Mouse (Mus musculus) neural tube, embryonic 10.5 days (tissue): Measurements from ENCODE around the gene Olfr64.
A peak's percentile ranks its signal among the peaks of the same experiment; 100 is the strongest.

Source experiments
- DNase-seq: peaks from one replicate; pipeline ENCODE4 v3.0.0-alpha.2; 2017; ENCODE audit warnings: low spot score; ENCODE audit errors: extremely low spot score

Olfr64 gene

GRCm38 (mm10) chr7:103894385-103894784 is at the start of gene Olfr64:
TSS of gene Olfr64 (minus strand) at chr7:103894485.
- no peak for DNase-seq

- DNase-seq: peak; percentile 60
Measured at GRCm38 (mm10) chr7:103942730-103943129, 48.4 kb upstream of the Olfr64 start.

GRCm38 (mm10) chr7:103934264-103934663 is 40.0 kb upstream of the Olfr64 start, which contains the start of gene Olfr632:
TSS of gene Olfr632 (plus strand) at chr7:103934347.
- DNase-seq: no peak

- no peak for DNase-seq
Measured at GRCm38 (mm10) chr7:103928525-103928924, 34.2 kb upstream of the Olfr64 start, which contains the start of gene Olfr631. TSS of gene Olfr631 (plus strand) at chr7:103928825.

- no peak for DNase-seq
Measured at GRCm38 (mm10) chr7:103915338-103915737, 21.1 kb upstream of the Olfr64 start.

- no peak for DNase-seq
Measured at GRCm38 (mm10) chr7:103912969-103913511, 18.8 kb upstream of the Olfr64 start.

DNA sequence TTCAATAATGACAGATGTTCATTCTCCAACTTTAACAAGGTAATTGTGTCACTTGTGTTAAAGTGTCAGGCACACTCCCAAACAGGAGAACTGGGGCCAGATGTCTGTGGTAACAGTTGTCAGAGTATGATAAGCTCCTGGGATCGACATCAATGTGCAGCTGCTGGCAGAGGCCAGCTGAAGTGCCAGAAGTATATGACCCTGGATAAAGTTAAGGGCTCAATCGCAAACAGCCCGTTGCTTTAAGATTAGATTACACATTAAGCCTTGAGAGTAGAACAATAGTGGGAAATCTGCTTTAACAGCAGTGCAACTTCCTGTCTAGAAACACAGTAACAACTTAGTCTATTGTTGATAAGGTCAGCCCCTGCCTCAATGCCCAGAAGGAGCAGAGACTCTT is 15.8 kb upstream of the Olfr64 start:
- peak; percentile 13 for DNase-seq

DNA sequence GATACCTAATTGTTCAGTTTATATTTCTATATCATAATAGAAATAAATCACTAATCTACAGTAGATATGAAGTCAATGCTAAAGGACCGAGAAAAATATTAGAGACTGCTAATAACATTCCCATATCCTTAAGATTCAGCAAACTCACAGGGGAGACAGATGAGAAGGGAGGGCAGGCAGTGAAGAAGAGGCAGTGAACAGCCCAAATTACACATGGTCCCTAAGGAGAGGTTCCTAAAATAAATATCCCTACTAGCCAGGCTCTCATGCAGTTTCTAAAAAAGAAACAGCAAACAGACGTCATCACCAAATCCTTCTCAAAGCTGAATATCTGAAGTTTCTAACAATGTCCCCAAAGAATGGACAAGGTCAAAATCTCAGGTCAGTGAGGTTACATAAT is 8.9 kb upstream of the Olfr64 start, which contains the start of gene Olfr65:
Gene Olfr65, plus strand, starts transcription at position 301 of the 400 bp plus-strand sequence.
- DNase-seq: no peak

DNA sequence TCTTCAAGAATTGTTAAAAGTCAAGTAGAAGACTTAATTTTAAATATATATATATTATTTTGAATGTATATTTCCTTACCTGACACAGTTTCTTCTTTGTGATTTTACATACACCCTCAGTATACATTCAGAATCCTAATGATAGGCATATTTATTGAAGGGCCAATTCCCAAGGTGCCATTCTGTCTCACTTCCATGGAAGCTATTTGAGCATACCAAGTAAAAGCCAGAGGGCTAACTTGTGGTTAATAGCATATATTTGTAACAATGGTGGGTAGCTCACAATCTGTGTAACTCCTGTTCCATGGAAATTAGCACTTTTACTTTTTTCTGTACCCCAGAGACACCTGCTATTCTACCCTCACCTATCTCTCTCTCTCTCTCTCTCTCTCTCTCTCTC is 8.1 kb downstream of the Olfr64 start, which contains the start of gene Olfr66:
Gene Olfr66, minus strand, starts transcription at position 101 of the 400 bp plus-strand sequence.
- no peak for DNase-seq

GRCm38 (mm10) chr7:103877093-103877492 is 17.2 kb downstream of the Olfr64 start:
- DNase-seq: no peak

DNA sequence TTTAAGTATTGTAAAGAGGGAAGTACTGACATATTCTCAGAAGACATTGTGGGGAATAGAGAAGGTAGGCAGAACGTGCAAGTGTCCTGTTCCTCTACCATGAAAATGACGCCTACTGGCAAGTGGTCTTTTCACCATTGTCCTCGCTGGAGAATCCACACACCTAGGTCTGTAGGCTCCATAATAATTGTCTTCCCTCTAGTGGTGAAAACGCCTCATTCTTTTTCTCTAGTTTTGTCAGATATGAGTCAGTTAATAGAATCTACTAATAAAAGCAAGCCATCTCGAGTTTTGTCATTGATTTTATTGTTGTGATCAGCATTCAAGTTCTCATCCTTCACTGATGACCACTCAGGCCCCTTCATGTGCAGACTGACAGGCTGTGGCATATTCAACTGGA is 19.8 kb downstream of the Olfr64 start:
- no peak for DNase-seq

GRCm38 (mm10) chr7:103873064-103873463 is 21.2 kb downstream of the Olfr64 start:
- no peak for DNase-seq

- DNase-seq: no peak
Measured at GRCm38 (mm10) chr7:103870667-103871066, 23.6 kb downstream of the Olfr64 start.

- DNase-seq: no peak
Measured at GRCm38 (mm10) chr7:103865716-103866115, 28.6 kb downstream of the Olfr64 start.

DNA sequence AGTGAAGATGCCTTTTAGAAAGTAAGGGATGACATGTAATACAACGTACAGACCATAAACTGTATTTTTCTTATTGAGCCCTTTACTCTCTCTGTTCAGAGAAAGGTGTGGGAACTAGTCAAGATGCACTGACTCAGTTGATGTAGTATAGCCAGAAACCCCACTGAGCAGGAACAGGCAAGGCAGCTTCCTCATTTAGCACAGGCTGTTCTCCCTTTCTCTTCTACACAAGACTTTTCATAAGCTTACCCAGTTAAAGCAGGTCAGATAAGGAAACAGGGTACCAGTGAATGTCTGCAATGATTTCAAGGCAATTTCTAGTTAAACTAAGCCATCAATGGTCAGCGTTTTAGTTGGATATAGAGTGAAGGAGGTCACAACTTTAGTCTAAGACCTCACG is 32.8 kb downstream of the Olfr64 start:
- no peak for DNase-seq

DNA sequence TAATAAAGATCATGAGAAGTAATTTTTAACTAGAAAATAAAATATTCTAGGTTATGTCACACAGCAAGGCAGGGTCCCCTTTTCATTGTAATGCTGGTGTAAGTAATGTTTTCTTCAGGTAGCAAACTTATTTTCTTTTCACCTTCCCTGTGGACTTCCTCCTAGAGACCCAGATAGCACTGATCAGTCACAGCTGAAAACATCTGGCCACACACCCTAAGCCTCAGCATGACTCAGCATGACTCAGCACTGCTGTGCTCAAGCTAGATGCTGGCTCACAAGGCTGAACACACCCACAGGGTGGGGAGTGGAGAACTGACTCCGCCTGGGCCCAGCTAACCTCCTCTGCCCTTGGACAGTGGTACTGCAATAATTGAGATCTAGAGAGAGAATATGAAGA is 33.4 kb downstream of the Olfr64 start:
- no peak for DNase-seq

DNA sequence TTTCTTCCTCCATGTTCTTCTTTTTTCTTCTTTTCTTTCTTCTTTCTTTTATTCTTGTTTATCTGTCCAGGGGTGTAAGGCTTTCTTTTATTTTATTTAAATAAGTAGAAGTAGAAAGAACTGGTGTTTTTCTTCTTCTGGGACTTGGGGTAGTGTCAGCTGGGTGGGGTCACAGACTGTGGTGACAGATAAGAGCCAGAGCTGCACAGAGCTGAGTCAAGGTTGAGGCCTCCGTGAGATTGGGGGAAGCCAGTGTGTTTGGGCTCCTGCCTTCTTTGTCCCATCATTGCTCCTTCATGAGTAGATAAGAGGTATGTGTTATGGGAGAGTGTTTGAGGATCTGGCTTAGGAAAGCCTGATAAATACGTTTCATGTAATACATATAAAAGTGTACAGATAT is 35.2 kb downstream of the Olfr64 start:
- no peak for DNase-seq

- DNase-seq: no peak
Measured at GRCm38 (mm10) chr7:103854669-103855068, 39.6 kb downstream of the Olfr64 start.

GRCm38 (mm10) chr7:103853090-103853489 is 41.2 kb downstream of the Olfr64 start, which contains the start of gene Hbb-y:
TSS of gene Hbb-y (minus strand) at chr7:103853216.
- DNase-seq: no peak

GRCm38 (mm10) chr7:103844525-103845325 is 49.6 kb downstream of the Olfr64 start:
- DNase-seq: no peak

- DNase-seq: no peak
Measured at GRCm38 (mm10) chr7:103843034-103843433, 51.3 kb downstream of the Olfr64 start, which contains the start of gene Hbb-bh1. TSS of gene Hbb-bh1 (minus strand) at chr7:103843164.

DNA sequence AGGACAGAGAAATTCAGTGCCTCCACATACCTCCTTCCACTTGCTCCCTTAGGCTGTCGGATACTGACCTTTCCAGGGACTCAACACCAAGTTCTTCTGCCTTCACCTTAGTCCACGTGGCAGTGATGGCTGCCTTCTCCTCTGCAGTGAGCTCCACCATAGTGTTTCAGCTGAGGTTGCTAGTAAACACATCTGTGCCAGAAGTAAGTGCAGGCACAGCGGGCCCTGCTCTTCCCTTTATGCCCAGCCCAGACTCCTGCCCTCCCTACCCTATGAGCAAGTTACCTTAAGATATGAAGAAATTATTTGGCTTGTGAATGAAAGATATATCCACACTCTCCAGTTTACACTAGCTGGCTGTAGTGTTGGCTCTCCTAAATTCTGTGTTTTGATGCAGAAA is 54.0 kb downstream of the Olfr64 start, which contains the start of gene Hbb-bh2:
Gene Hbb-bh2, minus strand, starts transcription at position 253 of the 400 bp plus-strand sequence.
- DNase-seq: no peak
